In the genomic region with DNA sequence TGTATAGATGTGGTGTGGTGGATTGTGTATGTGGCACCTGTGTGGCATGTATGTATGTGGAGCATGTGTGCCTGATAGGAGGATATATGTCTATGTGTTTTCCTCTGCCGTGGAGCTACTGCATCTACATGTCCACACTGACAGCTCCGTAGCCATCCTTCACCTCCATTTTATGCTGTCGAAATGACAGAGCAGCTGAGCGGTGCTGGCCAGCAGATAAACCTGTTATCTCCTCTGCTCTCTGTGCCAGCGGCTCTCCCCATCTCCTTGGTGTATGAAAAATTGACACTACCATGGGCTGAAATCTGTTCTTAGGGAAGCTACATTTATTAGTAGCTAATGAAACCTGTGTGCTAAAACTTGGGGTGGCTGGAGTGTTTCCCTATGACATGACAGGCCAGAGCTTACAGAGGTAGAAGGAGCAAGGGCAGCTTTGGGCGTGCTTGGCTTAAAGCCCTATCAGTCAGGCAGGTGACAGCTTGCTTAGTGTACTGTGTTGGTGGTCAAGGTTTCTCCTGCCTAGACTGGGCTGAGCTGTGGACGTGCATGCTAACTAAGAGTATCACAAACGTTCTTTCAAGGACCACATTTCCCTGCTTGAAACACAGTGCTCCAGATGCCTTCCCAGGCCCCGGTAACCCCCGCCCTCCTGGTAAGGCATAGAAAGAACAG, we compare ENCODE assay signal across 19 mouse cellular contexts. TPM values are rescaled to one million over a fixed set of nuclear protein-coding genes. Genes with fewer than 3 reads are reported as not detected.
DNase-seq lines count a peak whose midpoint lies in the region; ATAC-seq lines count a peak whose summit lies in the region.
"Had no signal": no experiment of that assay in that cellular context is flagged by ENCODE, and none has a peak within 500 bp of the region (broad histone marks: within the 10 kb centered on the region; RNA-seq: fewer than 3 reads in every experiment).

No protein-coding gene starts in this region.

- H3K9ac ChIP-seq in hindbrain, embryonic 13.5 days = peak overlapping the region; percentile 16; the same call in 1 of the 2 replicates
- H3K9ac ChIP-seq in hindbrain, embryonic 16.5 days (ENCODE audit: low read depth, low read length) = no peak overlapping the region
- H3K9ac ChIP-seq in neural tube, embryonic 13.5 days = no peak overlapping the region
- H3K9ac ChIP-seq: embryonic facial prominence, embryonic 12.5 days; heart, embryonic 13.5 days; lung, embryonic 15.5 days; neural tube, embryonic 12.5 days; stomach, embryonic 15.5 days had no signal

- ATAC-seq in hindbrain, embryonic 13.5 days (ENCODE audit: low FRiP score) = no peak
- no peak for ATAC-seq in hindbrain, embryonic 16.5 days
- ATAC-seq in neural tube, embryonic 13.5 days (ENCODE audit: low read depth) = 0 out of 2 replicates have a peak, but pooled peaks have one; percentile 30
- no peak for ATAC-seq in frontal cortex, adult (ENCODE audit: low TSS enrichment)
- ATAC-seq: inflammation-experienced regulatory T-cells, adult 6 months; Patski had no signal

- no peaks in the 10 kb centered on the region for H3K9me3 ChIP-seq in hindbrain, embryonic 13.5 days
- no peaks in the 10 kb centered on the region for H3K9me3 ChIP-seq in hindbrain, embryonic 16.5 days (ENCODE audit: control insufficient read depth, low read length)
- no peaks in the 10 kb centered on the region for H3K9me3 ChIP-seq in neural tube, embryonic 13.5 days
- H3K9me3 ChIP-seq: embryonic facial prominence, embryonic 12.5 days; heart, embryonic 13.5 days; lung, embryonic 15.5 days; neural tube, embryonic 12.5 days; stomach, embryonic 15.5 days had no signal

- peak overlapping the region; percentile 58 for H3K27ac ChIP-seq in hindbrain, embryonic 13.5 days
- H3K27ac ChIP-seq in hindbrain, embryonic 16.5 days (ENCODE audit: low read depth, low read length) = no peak overlapping the region
- peak overlapping the region; percentile 55 for H3K27ac ChIP-seq in neural tube, embryonic 13.5 days (replicated peaks)
- H3K27ac ChIP-seq: embryonic facial prominence, embryonic 12.5 days; heart, embryonic 13.5 days; kidney, postnatal 0 days; lung, embryonic 15.5 days; neural tube, embryonic 12.5 days; stomach, embryonic 15.5 days had no signal

- no peak overlapping the region for H3K4me2 ChIP-seq in hindbrain, embryonic 13.5 days
- no peak overlapping the region for H3K4me2 ChIP-seq in hindbrain, embryonic 16.5 days (ENCODE audit: low read length)
- H3K4me2 ChIP-seq in neural tube, embryonic 13.5 days = no peak overlapping the region
- H3K4me2 ChIP-seq: embryonic facial prominence, embryonic 12.5 days; heart, embryonic 13.5 days; lung, embryonic 15.5 days; neural tube, embryonic 12.5 days; stomach, embryonic 15.5 days had no signal

- H3K36me3 ChIP-seq in hindbrain, embryonic 13.5 days = no peaks in the 10 kb centered on the region
- H3K36me3 ChIP-seq in hindbrain, embryonic 16.5 days (ENCODE audit: control insufficient read depth, insufficient read depth, low read length) = no peaks in the 10 kb centered on the region
- no peaks in the 10 kb centered on the region for H3K36me3 ChIP-seq in neural tube, embryonic 13.5 days
- H3K36me3 ChIP-seq: embryonic facial prominence, embryonic 12.5 days; heart, embryonic 13.5 days; lung, embryonic 15.5 days; neural tube, embryonic 12.5 days; stomach, embryonic 15.5 days had no signal

- peaks cover 39% of the 10 kb centered on the region for H3K4me1 ChIP-seq in hindbrain, embryonic 13.5 days (replicated peaks)
- H3K4me1 ChIP-seq in hindbrain, embryonic 16.5 days (ENCODE audit: control insufficient read depth, insufficient read depth, low read depth, low read length) = peaks cover 8% of the 10 kb centered on the region
- H3K4me1 ChIP-seq in neural tube, embryonic 13.5 days (replicated peaks) = peaks cover 47% of the 10 kb centered on the region
- H3K4me1 ChIP-seq: lung, embryonic 15.5 days; stomach, embryonic 15.5 days had no signal

- no peak overlapping the region for H3K4me3 ChIP-seq in hindbrain, embryonic 13.5 days
- H3K4me3 ChIP-seq in hindbrain, embryonic 16.5 days (ENCODE audit: low read length) = no peak overlapping the region
- H3K4me3 ChIP-seq in neural tube, embryonic 13.5 days = no peak overlapping the region
- H3K4me3 ChIP-seq: embryonic facial prominence, embryonic 12.5 days; heart, embryonic 13.5 days; lung, embryonic 15.5 days; neural tube, embryonic 12.5 days; stomach, embryonic 15.5 days had no signal

- 66% methylated on average over 10 of the region's 10 CpGs for WGBS in hindbrain, embryonic 13.5 days
- 61% methylated on average over 10 of the region's 10 CpGs for WGBS in hindbrain, embryonic 16.5 days
- 72% methylated on average over 10 of the region's 10 CpGs for WGBS in neural tube, embryonic 13.5 days

- peak; percentile 37 to 52 for DNase-seq in cerebellum, postnatal 14 days
- DNase-seq in cerebellum, adult 11 months = no peak
- no peak for DNase-seq in neural tube, embryonic 10.5 days (ENCODE audit: extremely low spot score, low spot score)
- DNase-seq in kidney, adult 18-20 months = no peak
- DNase-seq: cerebellum, adult 9-11 months; left cerebral cortex, postnatal 4 days; retina, postnatal 1 day had no signal

- no peaks in the 10 kb centered on the region for H3K27me3 ChIP-seq in hindbrain, embryonic 13.5 days
- H3K27me3 ChIP-seq in hindbrain, embryonic 16.5 days (replicated peaks; ENCODE audit: control insufficient read depth, insufficient read depth, low read length) = no peaks in the 10 kb centered on the region
- no peaks in the 10 kb centered on the region for H3K27me3 ChIP-seq in neural tube, embryonic 13.5 days
- H3K27me3 ChIP-seq: embryonic facial prominence, embryonic 12.5 days; heart, embryonic 13.5 days; lung, embryonic 15.5 days; neural tube, embryonic 12.5 days; Patski; stomach, embryonic 15.5 days had no signal

RNA-seq across cellular contexts. Expression of gene Vstm2l, which starts 53.0 kb away (rescaled TPM):
- 16.9 and 21.6 TPM in 2 replicates for polyA plus RNA-seq in hindbrain, embryonic 13.5 days (2015; fragmentation: Nextera tagmentation; extraction: Ambion mirVana)
- polyA plus RNA-seq in hindbrain, embryonic 16.5 days (2015; fragmentation: Nextera tagmentation; extraction: Ambion mirVana) = 9.5 and 20.7 TPM in 2 replicates
- 26.2 and 34.3 TPM in 2 replicates for polyA plus RNA-seq in neural tube, embryonic 13.5 days (2015; fragmentation: Nextera tagmentation; extraction: Ambion mirVana)
- polyA plus RNA-seq: heart, embryonic 13.5 days; inflammation-experienced regulatory T-cells, adult 6 months; Patski had no signal

Comparison
In these comparisons a context has a peak if more than half of its experiments do, and no peak if none do; other contexts are left out.
1. DNase-seq: peak in cerebellum, postnatal 14 days (2 of 2); none in cerebellum, adult 11 months (single experiment), neural tube, embryonic 10.5 days (single experiment) and kidney, adult 18-20 months (single experiment).